Mouse (Mus musculus) adrenal gland, postnatal 36 days (tissue): ENCODE measurements around the gene Rnf44. TPM values are rescaled to one million over a fixed set of nuclear protein-coding genes. Genes with fewer than 3 reads are reported as not detected.

ENCODE experiments used
- total RNA-seq, 2 experiments: library from RNA; stranded (reverse); gene quantifications; 2 replicates each; pipeline ENCODE4 v1.2.3; 2021

Gene Rnf44
- total RNA-seq, 2 experiments from 2014 or later: 107 to 120 TPM

Other genes starting within 250 kb of the Rnf44 start
- 10 to 100 TPM; 43.0 to 47.3 TPM for gene Thoc3, start 225.1 kb downstream of the Rnf44 start, total RNA-seq
- 10 to 100 TPM; 12.8 to 19.5 TPM for gene Simc1, start 190.1 kb downstream of the Rnf44 start, total RNA-seq
- gene 4833439L19Rik, start 128.5 kb downstream of the Rnf44 start, total RNA-seq: 100 to 1,000 TPM; 152 to 182 TPM
- 10 to 100 TPM; 55.4 to 58.9 TPM for gene Arl10, start 118.9 kb downstream of the Rnf44 start, total RNA-seq
- 10 to 100 TPM; 50.7 to 79.1 TPM for gene Nop16, start 103.8 kb downstream of the Rnf44 start, total RNA-seq
- 100 to 1,000 TPM; 232 to 258 TPM for gene Higd2a, start 103.7 kb downstream of the Rnf44 start, total RNA-seq
- gene Cltb, start 82.6 kb downstream of the Rnf44 start, total RNA-seq: 100 to 1,000 TPM in 1 of 2 experiments, 10 to 100 TPM in 1; 79.2 to 155 TPM
- 10 to 100 TPM; 74.4 to 84.7 TPM for gene Faf2, start 72.1 kb downstream of the Rnf44 start, total RNA-seq
- not detected for gene Cdhr2, start 7.6 kb upstream of the Rnf44 start, total RNA-seq
- gene Gprin1, start 56.0 kb upstream of the Rnf44 start, total RNA-seq: 1 to 10 TPM; 2.9 to 3.1 TPM
- 1 to 10 TPM; 1.1 to 1.9 TPM for gene Sncb, start 72.7 kb upstream of the Rnf44 start, total RNA-seq
- not detected for gene Eif4e1b, start 90.1 kb upstream of the Rnf44 start, total RNA-seq
- 10 to 100 TPM; 24.0 to 33.4 TPM for gene Tspan17, start 95.5 kb upstream of the Rnf44 start, total RNA-seq